Mouse (Mus musculus): ENCODE data around the gene Phf14.

DNA sequence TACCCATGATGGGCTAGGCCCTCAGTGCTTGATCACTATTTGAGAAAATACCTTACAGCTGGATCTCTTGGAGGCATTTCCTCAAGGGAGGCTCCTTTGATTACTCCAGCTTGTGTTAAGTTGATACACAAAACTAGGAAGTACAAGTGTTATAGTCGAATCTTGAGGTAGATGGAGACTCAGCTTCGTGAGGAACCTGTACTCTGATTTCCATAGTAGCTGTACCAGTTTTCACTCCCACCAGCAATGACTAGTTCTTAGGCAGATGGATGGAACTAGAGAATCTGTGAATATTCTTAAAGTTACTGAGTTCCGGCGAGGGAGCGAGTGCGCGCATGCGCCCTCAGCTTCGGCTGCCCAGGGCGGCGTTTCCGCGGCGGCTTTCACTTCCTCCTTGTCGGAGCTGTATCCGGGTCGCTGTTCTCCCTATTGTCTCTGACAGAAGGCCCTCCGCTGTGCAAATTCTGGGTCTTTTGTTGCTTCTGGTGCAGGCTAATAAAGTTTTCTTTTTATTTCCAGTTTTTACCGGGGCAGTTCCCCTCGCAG, 18.0 kb downstream of the Phf14 start:
- TF ChIP-seq CTCF (IDR thresholded peaks at IDR 0.05; ENCODE audit: low read depth, low read length) (no peak), POLR2A (IDR thresholded peaks at IDR 0.05; ENCODE audit: borderline replicate concordance, low read depth, low read length) (no peak)

Measured in bone marrow macrophage, adult 2 months (primary cell).